Mouse (Mus musculus): Measurements from ENCODE around the gene Hk2. TPM values are rescaled to one million over a fixed set of nuclear protein-coding genes. Genes with fewer than 3 reads are reported as not detected.

The Hk2 gene
- total RNA-seq, 2 experiments from 2014 or later: 39.7 to 40.9 TPM

DNA sequence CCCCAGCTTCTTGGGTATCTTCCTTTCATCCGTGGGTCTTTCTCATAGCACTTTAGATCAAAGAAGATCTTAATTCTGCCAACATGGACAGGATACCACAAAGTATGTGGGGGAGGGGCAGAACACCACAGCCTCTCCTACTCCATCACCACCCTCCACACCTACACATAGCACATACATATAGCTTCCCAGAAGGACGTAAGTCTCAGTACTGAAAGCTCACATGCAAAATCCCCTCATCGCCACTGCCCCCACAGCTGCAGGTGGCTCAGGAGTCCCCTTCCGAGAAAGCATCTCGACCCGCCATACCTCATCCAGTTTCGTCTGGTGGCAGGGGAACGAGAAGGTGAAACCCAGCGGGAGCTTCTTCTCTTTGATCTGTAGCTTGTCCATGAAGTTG is 29.7 kb downstream of the Hk2 start:
- ATAC-seq (replicated peaks; ENCODE audit: poor library complexity): no peak

DNA sequence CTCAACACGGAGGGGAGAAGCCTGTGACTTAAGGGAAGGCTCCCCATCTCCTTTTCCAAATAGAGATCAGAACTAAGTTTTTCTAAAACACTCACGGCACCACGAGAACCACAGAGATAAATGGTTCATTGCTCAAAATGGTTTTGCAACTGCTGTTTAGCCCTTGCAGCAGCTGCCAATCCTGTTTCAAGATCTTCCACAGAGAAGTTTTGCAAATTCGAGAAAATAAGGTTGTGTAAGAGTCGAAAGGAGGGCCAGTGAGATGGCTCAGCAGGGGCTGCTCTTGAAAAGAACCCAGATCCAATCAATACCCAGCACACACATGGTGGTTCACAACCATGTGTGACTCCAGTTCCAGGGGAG is 32.8 kb downstream of the Hk2 start:
- ATAC-seq (replicated peaks; ENCODE audit: poor library complexity): peak; percentile 60

DNA sequence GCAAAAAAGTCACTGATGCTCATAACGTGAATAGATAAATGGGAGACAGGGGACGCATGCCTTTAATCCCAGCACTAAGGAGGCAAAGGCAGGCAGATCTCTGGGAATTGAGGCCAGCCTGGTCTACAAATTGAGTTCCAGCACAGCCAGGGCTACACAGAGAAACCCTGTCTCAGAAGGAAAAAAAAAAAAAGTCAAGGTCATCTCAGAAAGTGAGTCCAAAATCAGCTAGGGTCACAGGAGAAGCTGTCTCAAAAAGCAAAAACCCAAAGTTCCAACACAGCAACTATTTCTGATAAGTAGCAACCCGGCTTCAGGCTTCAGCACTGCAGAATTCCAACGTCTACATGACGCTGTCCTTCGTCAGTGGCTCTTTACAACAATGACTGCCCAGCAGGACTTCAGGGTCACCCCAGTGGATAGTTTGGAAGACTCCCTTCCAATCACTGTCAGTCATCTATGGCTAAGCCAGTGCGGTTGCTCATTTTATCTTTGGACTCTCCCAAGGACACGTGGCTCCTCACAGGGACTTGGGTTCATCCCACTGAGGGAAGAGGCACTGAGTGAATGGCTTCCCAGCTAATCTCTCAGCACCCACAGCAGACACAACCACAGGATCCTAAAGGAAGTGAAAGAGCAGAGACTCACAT is 33.3 kb downstream of the Hk2 start:
- ATAC-seq (replicated peaks; ENCODE audit: poor library complexity): peak; percentile 32; the same call in 1 of the 2 replicates

DNA sequence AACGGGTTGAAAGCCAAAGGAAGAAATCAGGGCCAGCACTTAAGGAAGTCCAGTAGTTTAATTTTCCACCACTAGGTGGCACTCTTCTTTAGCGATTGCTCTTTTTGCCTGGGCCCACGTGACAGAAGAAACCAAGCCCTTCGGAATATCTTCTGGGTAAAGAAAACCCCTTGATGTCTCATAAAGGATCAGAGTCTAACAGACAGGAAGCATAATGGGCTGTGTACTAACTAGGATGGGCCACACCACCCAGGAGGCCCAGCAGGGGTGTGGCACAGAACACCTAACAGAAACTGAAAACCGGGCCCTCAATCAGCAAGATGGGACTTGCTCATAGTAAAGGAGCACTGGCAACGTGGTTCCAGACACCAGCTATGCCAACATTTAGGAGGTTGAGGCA is 34.0 kb downstream of the Hk2 start:
- ATAC-seq (replicated peaks; ENCODE audit: poor library complexity): peak; percentile 76

DNA sequence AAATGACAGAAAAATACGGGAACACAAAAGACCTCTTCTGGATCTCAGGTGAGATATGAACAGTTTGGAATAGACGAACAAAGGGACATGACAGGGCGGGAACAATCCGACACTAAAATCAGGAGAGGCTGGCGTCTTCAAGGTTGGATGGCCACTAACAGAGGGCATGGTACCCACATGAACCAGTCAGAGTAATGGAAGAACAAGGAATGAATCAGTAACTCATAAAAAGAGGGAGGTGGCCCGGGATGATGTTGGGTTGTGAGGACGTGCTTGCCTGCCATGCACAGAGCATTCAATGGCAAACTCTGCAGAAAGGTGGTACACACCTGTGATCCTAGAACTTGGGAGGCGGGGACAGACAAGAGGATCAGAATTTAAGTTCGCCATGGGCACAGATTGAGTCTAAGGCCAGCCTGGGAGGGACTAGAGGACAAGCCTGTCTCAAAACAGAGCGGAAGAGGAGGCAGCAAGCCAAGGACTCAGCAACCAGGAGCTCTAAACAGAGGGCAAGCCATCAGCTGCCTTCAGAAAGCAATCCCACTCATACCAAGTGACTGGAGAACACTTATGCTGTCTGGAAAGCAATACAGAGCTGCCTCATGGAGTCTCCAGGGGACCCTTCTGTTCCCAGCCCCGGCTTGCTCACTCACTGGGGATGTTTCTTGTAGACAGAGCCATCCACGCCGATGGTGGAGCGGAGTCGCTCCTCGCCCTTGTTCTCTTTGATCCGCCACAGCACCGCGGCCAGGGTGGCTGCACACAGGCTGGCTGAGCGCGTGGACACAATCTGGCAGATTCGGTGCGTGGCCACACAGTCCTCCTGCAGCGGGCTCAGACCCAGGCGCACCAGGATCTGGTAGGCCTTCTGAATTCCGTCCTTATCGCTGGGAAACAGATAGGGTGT is 36.4 kb downstream of the Hk2 start:
- no peak for ATAC-seq (replicated peaks; ENCODE audit: poor library complexity)

DNA sequence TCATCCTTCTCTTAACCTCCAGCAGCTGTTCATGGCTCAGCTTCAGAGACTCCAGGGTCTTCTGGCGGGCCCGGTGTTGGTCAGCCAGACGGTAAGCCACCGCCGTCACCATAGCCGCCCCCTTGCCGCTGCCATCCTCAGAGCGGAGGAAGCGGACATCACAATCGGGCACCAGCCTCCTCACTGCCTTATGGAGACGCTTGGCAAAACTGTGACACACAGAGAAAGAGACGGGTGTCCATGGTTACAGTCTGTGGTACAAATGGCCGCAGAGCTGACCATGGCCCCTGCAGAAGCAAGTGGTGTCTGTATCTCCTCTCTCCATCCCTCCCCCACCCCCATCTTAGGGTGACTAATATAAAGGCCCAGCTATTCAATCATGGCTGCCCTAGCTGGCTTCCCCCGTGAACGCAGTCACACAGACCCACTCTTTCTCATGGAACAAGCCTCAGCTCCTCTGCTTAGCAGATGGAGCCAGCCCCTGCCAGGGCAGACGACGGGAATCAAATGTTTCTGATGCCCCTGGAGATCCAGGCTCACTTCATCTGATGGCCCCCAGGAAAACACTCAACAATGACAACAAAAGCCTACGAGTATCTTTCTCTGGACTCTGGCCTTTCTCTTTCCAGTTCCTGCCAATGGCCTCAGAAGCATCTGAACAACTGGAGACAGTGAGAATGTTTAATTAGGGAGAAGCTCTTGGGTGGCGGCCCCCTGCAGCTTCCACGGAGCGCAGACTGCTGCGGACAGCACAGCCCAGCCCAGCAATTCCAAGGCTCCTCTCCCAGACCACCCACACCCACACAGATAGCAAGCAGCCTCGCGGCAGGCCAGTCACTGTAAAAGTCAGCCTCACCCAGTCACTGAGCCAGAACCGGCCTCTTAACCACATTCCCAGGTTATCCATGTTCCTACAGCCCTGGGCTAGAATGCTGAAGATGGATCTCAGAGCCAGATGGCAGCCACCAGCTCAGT is 37.3 kb downstream of the Hk2 start:
- ATAC-seq (replicated peaks; ENCODE audit: poor library complexity): no peak

DNA sequence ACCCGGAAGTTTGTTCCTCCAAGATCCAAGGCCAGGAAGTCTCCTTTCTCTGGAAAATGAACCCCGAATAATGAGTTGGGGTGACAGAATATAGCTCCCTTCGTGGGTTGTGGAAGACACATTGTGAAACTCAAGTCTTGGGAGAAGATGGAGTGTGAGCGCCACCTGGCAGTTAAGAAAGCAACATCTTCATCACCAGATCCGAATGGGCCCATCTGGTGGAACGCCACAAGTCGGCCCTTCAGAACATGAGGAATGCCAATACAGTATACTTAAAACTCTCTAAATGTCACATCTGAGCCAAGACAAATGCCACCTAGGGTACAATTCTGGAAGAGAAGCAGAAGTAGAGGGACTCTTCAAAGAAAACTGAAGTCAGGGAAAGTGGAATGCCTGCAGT is 38.9 kb downstream of the Hk2 start:
- no peak for ATAC-seq (replicated peaks; ENCODE audit: poor library complexity)

DNA sequence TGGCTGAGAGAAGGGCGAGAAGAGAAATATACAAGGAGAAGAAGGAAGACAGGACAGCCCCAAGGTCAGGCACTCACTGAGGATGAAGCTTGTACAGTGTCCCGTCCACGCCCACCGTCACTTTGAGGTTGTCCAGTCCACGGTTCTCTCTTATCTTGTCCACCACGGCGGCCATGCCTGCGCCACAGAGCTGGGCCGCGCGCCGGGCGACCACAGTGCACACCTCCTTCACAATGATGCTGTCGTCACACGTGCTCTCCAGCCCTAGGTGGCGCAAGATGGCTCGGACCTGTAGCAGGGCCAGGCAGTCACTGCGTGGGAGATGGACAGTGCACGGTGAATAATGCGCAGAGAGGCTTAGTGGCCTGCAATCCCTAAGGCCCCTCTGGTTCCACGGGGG is 45.6 kb downstream of the Hk2 start:
- no peak for ATAC-seq (replicated peaks; ENCODE audit: poor library complexity)

DNA sequence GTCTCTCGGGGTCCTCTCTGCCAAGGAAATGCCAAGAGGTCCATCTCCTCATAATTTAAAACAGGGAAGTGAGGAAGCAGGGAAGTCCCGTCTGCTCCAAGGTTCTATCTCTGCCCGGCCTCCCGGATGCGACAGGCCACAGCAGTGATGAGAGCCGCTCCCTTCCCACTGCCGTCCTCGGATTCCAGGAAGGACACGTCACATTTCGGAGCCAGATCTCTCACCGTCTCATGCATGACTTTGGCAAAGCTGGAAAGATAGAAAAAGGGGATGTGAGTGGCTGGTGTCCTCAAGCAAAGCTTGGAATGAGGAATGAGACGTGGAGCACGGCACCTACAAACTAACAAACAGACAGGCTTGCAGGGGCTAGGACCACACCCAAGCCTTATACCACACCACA is 47.0 kb downstream of the Hk2 start:
- no peak for ATAC-seq (replicated peaks; ENCODE audit: poor library complexity)

DNA sequence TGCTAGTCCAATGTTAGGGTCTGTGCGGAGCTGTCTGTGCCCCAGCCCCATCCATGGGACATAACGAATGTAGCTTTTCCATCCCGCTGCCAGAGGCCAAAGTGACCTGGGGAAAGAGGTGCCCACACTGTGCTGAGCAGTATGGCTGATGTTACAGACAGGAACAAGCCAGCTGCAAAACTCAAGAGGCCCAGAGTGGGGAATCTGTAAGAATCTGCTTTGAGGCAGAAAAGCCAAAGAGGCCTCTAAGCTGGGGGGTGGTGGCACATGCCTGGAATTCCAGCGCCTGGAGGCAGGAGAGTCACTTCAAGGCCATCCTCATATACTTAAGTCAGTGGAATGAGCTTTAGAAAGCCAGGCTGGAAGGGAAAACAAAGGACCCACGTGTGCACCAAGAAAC is 50.9 kb downstream of the Hk2 start:
- no peak for ATAC-seq (replicated peaks; ENCODE audit: poor library complexity)

DNA sequence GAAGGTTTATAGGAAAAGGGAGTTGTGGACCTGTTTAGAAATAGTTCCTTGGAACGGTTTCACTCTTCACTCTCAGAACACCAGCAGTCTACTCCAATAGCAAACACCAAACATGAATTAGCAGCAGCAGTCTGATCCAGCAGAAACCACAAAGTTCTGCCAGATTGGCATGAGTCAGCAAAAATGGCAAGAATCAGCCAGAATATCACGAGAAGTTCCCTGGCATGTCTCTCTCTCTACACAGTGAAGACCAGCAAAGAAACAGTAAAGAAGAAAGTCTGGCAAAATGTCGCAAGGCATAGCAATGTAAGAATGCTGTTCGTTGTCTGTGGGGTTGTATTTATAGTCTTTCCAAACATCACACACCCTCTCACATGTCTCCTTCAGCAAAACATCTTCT is 58.1 kb downstream of the Hk2 start:
- ATAC-seq (replicated peaks; ENCODE audit: poor library complexity): no peak

DNA sequence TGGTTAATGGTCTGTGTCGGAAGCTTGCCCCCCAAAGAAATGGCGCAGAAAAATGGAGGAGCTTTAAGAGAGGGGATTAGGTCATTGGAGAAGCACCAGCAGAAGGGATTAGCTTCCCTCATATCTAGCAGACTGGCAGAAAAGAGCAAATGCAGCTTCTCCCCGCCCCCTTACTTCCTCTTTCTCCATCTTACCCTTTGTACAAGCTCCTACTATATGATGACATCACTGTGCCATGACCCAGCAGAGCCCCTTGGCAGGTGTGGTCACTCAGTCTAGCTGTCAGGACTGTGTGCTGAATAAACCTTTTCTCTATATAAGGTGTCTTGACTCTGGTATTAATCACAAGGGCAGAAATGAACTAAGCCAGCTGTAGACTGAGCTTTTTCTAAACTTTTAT is 58.6 kb downstream of the Hk2 start:
- ATAC-seq (replicated peaks; ENCODE audit: poor library complexity): peak; percentile 80

DNA sequence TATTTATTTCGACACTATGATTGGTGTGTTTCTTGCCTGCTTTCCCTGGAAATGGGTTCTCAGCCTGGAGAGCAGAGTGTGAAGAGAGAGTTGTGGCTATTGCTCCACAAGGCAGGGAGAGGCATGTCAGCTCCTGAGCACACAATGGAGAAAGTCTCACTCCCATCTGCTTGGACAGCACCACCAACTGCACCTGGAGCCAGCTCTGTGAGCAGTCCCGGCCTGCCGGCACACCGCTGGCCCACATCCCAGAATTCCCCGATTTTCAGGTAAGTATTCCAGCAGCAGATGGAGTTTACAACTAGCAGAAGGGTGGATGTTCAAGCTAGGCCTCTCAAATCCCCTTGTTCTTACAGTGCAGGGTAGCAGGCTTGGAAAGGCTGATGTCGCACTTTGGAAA is 59.0 kb downstream of the Hk2 start:
- ATAC-seq (replicated peaks; ENCODE audit: poor library complexity): no peak

DNA sequence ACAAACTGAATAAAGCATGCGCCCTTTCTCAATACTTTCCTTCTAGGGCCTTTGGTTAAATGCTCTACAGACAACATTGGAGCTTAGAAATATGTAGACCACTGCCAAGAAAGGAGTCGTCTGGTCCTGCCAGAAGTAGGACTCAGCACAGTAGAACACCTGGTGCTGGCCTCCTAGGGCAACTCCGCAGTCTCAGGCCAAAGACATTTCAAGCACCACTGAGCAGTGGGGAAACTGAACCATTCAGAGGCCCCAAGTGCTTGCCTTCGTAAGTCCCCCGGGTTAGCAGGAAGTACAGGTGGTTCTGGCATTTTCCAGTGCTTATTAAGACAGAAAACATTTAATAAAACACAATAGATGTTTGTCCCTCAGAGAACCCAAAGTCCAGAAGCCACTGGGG is 59.4 kb downstream of the Hk2 start:
- no peak for ATAC-seq (replicated peaks; ENCODE audit: poor library complexity)

DNA sequence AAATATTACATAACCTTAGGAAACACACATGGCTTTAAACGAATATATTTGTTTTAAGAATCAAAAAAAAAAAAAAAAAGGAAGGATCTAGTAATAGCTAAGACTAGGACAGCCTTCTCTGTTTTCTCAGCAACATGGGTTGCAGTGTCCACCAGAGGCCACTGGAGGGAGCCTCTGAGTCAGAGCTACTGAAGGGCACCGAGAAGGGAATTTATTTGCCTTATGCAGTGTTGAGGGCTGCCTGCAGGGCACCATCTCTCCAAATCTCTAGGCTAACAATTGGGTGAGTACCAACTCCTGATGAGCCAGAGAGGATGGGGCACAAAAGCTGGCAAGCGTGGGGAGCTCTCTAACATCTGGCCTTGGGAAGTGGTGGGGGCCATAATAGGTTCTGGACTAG is 60.0 kb downstream of the Hk2 start:
- ATAC-seq (replicated peaks; ENCODE audit: poor library complexity): peak; percentile 94

DNA sequence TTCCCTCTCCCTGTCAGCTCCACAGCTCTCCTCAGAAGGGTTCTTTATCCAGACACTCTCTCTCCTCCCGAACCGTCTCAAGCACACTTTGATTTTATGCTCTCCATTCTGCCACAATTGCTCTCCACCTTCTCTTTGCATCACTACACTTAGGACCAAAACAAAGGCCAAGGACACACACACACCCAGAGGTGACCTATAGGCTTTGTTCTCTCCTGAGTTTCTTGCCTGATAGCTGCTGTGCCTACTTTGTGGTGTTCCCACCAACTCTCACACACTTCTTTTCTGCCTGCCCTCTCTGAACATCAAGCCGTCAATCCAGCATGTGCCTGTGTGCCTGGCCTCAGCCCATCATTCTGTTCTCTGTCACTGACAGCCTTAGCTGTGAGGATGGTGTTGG is 66.5 kb downstream of the Hk2 start:
- no peak for ATAC-seq (replicated peaks; ENCODE audit: poor library complexity)

DNA sequence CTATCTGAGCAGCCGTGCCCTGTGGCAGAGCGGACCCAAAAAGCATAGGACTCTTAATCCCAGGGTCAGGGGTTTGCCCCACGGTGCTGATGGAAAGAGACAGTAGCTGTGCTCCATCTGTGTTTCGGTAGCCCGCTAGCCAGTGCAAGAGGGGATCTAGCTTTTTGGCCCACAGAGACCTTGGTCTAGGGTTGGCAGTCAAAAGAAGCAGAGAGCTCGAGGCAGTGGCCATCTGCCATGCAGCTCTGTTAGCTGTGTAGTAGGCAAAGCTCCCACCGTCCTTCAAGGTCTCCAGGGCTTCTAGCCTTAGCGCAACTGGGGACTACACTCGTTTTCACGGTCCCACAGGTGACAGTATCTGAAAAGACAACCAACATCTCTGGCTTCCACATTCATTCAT is 67.0 kb downstream of the Hk2 start:
- no peak for ATAC-seq (replicated peaks; ENCODE audit: poor library complexity)

DNA sequence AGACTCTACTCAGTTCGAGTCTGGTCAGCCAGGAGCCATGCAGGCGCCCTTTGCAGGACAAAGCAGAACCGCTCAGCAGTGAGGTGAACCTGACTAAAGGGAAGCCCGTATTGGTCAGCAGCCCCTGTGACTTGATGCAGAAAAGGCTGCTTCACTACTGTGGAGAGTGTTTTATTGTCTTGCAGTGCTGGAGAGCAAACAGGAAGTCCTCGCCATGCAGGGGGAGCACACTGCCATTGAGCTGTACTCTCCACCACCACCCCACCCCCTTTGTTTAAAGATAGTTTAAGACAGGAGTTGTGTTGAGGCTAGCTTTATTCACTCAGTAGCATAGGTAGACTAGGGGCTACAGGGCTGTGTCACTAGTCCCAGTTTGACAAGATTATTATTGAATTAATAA is 69.0 kb downstream of the Hk2 start, which contains the start of gene Pole4:
Pole4 (minus strand) TSS at position 145 of the 400 bp plus-strand sequence.
- no peak for ATAC-seq (replicated peaks; ENCODE audit: poor library complexity)

DNA sequence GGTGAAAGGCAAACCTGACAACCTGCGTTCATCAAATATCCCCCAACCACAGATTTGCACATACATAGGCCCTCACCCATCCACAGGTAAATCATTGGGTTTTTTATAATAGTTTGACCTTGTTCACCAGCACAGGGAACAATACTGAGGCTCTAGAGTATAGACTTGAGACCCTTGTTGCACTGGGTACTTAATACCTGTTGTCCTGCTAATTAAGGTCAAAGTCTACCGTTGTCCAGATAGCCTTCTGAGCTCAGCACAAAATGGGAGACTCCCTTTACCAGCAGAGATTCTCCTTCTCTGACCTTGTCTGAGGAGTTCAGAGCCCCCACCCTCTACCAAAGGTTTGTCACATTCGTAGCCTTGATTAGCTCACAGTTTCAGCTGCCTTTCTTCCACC is 70.5 kb downstream of the Hk2 start:
- ATAC-seq (replicated peaks; ENCODE audit: poor library complexity): no peak

DNA sequence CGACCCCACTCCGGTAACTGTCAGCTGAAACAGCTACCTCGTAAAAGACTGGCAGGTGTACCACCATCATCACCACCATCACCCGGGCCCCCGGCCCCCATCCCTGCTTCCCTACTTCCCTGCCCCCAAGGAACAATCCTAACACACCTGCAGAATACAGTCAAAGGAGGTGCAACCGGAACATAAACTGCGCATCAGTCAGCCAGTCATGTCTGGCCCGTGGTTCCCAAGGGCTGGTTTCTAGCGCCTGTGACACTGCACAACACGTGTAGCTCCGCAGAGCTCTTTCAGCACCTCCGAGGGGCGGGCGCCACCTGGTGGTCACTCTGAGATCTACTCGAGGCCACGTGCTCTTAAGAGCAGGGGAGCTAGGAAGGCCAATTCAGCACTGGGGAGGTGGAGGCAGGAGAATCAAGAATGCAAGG is 71.6 kb downstream of the Hk2 start:
- ATAC-seq (replicated peaks; ENCODE audit: poor library complexity): peak; percentile 99

DNA sequence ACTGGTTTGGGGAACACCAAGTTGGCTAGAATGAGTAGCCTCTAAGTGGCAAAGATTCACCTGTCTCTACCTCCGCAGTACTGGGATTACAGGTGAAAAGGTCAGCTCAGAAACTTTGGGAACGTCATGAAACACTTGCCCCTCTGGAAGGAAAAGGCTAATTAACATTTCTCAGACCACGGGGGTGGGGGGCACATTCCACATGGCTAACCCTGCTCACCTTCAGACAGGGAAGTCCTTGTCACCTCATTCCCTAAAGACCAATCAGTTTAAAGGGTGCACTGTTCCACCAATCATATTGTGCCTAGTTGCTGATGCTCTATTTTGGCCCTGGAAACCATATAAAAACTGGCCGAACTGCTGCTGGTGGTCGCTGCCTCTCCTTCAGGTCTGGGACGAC is 73.0 kb downstream of the Hk2 start:
- ATAC-seq (replicated peaks; ENCODE audit: poor library complexity): no peak

All from megakaryocyte progenitor cell, adult 5-6 weeks (primary cell).